Mouse (Mus musculus) intestine, postnatal 0 days (tissue): Measurements from ENCODE around the gene Trpm6. TPM values are rescaled to one million over a fixed set of nuclear protein-coding genes. Genes with fewer than 3 reads are reported as not detected.
"Not testable (repeated sequence)": the region's sequence is repeated elsewhere in the genome, so short reads cannot be mapped to it uniquely, and the experiment has no call there.

Experiments used
- ATAC-seq: fragments of 200-750 bp; cut with Nextera tagmentation; 2 replicates; pipeline ENCODE4 v1.8.0; 2017; ENCODE audit warnings: mild to moderate bottlenecking, moderate TSS enrichment, moderate library complexity
- H3K27ac ChIP-seq: fragments of 300-500 bp; sonication (generic); 2 replicates; pipeline ENCODE4 v1.5.1; 2014; ENCODE audit warnings: mild to moderate bottlenecking, low read depth, low read length, moderate library complexity
- H3K27me3 ChIP-seq: fragments of 300-500 bp; sonication (generic); replicated peaks from 2 replicates; pipeline ENCODE4 v1.6.1; 2014; ENCODE audit warnings: low read length, mixed read lengths; ENCODE audit not compliant: control insufficient read depth, insufficient read depth
- H3K36me3 ChIP-seq: fragments of 300-500 bp; sonication (generic); 2 replicates; pipeline ENCODE4 v1.6.1; 2014; ENCODE audit warnings: mild to moderate bottlenecking, moderate library complexity; ENCODE audit not compliant: control insufficient read depth, insufficient read depth
- H3K4me1 ChIP-seq: fragments of 300-500 bp; sonication (generic); replicated peaks from 2 replicates; pipeline ENCODE4 v1.6.1; 2014; ENCODE audit warnings: antibody characterized with exemption, low read length, mixed read lengths; ENCODE audit not compliant: control insufficient read depth, insufficient read depth
- H3K4me2 ChIP-seq: fragments of 300-500 bp; sonication (generic); replicated peaks from 2 replicates; pipeline ENCODE4 v1.6.1; 2014; ENCODE audit warnings: low read depth, mild to moderate bottlenecking, moderate library complexity
- H3K4me3 ChIP-seq: fragments of 300-500 bp; sonication (generic); 2 replicates; pipeline ENCODE4 v1.5.1; 2014; ENCODE audit warnings: low read depth, low read length
- H3K9ac ChIP-seq: fragments of 300-500 bp; sonication (generic); 2 replicates; pipeline ENCODE4 v1.6.1; 2014; ENCODE audit warnings: mild to moderate bottlenecking, low read depth, low read length
- H3K9me3 ChIP-seq: fragments of 300-500 bp; sonication (generic); 2 replicates; pipeline ENCODE4 v1.6.1; 2016; ENCODE audit warnings: mixed run types; ENCODE audit not compliant: control insufficient read depth
- CTCF ChIP-seq: sonication (generic); IDR thresholded peaks from 2 replicates; pipeline ENCODE4 v1.5.1; 2016; ENCODE audit warnings: low read depth, mild to moderate bottlenecking, control low read depth, antibody characterized with exemption, moderate library complexity
- WGBS: fragments of 180-500 bp; shearing (Covaris S2); extraction: QIAGEN DNeasy Blood & Tissue Kit; methylation state at CpG from one replicate; pipeline ENCODE4 v1.1.7; 2014; 5-methylcytosine and 5-hydroxymethylcytosine counted together
- polyA plus RNA-seq: library from polyadenylated mRNA; unstranded; fragments of >200 nt; fragmentation: Nextera tagmentation; extraction: Ambion mirVana; gene quantifications from 2 replicates; pipeline ENCODE4 v1.2.1, GENCODE M21; 2015

Trpm6 gene
- polyA plus RNA-seq, 1 experiment from 2014 or later = 0.08 TPM

- under 1% methylated on average over 30 of the region's 46 CpGs for WGBS
- H3K4me1 ChIP-seq, H3K27me3 ChIP-seq, H3K36me3 ChIP-seq, H3K9me3 ChIP-seq: not testable (repeated sequence)
- Histone ChIP-seq H3K9ac (peak overlapping the region; percentile 71), H3K4me2 (peak overlapping the region; percentile 93), H3K27ac (peak overlapping the region; percentile 94), H3K4me3 (peak overlapping the region; percentile 72)
- peak; percentile 29; the same call in 1 of the 2 replicates for TF ChIP-seq CTCF
- peak; percentile 69 for ATAC-seq
Observed at GRCm38 (mm10) chr19:18713357-18713756, 36.4 kb upstream of the Trpm6 start.

DNA sequence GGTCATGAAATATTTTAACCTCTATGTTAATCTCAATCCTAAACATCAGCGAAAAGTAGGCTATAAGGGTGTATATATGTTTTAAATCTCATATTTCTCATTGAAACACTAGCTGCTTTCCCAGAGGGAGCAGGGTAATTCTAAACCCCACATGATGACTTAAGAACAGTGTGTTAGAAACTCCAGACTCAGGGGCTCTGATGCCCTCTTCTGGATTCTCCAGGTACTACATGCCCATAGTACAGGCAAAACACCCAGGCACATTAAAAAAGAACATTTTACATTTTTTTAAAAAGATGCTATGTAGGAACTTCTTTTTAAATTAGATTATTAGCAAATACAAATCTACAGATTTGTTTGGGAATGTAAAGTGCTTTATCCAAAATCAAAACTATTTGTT lies 33.4 kb upstream of the Trpm6 start:
- no peak for ATAC-seq
- H3K4me3 ChIP-seq = no peak overlapping the region
- H3K4me2 ChIP-seq = no peak overlapping the region
- H3K27ac ChIP-seq = no peak overlapping the region
- no peaks in the 10 kb centered on the region for H3K36me3 ChIP-seq
- H3K27me3 ChIP-seq = no peaks in the 10 kb centered on the region
- 44% methylated on average over 1 of the region's 1 CpGs for WGBS
- TF ChIP-seq CTCF = peak; percentile 85
- no peaks in the 10 kb centered on the region for H3K9me3 ChIP-seq
- H3K4me1 ChIP-seq = no peaks in the 10 kb centered on the region
- no peak overlapping the region for H3K9ac ChIP-seq

GRCm38 (mm10) chr19:18720337-18720736 lies 29.4 kb upstream of the Trpm6 start:
- Histone ChIP-seq H3K27me3 (no peaks in the 10 kb centered on the region), H3K9ac (no peak overlapping the region), H3K4me1 (no peaks in the 10 kb centered on the region), H3K4me3 (no peak overlapping the region), H3K27ac (no peak overlapping the region), H3K9me3 (no peaks in the 10 kb centered on the region), H3K36me3 (no peaks in the 10 kb centered on the region), H3K4me2 (no peak overlapping the region)
- WGBS = 91% methylated on average over 3 of the region's 3 CpGs
- no peak for TF ChIP-seq CTCF
- ATAC-seq = no peak

- 87% methylated on average over 2 of the region's 2 CpGs for WGBS
- Histone ChIP-seq H3K9ac (no peak overlapping the region), H3K36me3 (no peaks in the 10 kb centered on the region), H3K27ac (no peak overlapping the region), H3K4me2 (no peak overlapping the region), H3K4me1 (no peaks in the 10 kb centered on the region), H3K9me3 (no peaks in the 10 kb centered on the region), H3K4me3 (no peak overlapping the region), H3K27me3 (no peaks in the 10 kb centered on the region)
- ATAC-seq = no peak
- 0 out of 2 replicates have a peak, but pooled peaks have one; percentile 13 for TF ChIP-seq CTCF
Observed at GRCm38 (mm10) chr19:18725186-18725585, 24.6 kb upstream of the Trpm6 start.

DNA sequence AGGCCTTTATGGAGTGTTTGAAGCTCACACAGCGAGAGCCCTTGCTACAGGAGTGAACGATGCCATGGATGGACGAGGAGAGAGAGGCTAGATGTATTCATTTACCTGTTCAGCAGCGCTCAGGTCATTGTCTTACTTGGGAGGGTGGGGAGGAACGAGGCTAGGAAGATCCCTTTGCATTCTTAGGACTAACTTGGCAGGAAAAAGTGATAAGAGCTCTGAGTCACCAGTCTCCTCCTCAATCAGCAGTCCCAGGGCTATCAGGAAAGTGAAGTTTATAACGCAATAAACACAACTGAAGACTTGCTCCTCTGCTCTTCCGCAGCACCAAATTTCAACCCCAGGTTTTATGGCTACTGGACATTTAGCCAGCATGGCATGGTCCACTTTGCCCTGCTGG lies 19.5 kb upstream of the Trpm6 start:
- Histone ChIP-seq H3K36me3 (no peaks in the 10 kb centered on the region), H3K4me2 (no peak overlapping the region), H3K27ac (no peak overlapping the region), H3K9ac (no peak overlapping the region), H3K4me1 (no peaks in the 10 kb centered on the region), H3K9me3 (no peaks in the 10 kb centered on the region), H3K4me3 (no peak overlapping the region), H3K27me3 (peaks cover 13% of the 10 kb centered on the region; the same call in 1 of the 2 replicates)
- ATAC-seq = peak; percentile 45; the same call in 1 of the 2 replicates
- no peak for TF ChIP-seq CTCF
- WGBS = 24% methylated on average over 7 of the region's 7 CpGs

GRCm38 (mm10) chr19:18731077-18731476 lies 18.7 kb upstream of the Trpm6 start:
- WGBS = 20% methylated on average over 7 of the region's 7 CpGs
- TF ChIP-seq CTCF = no peak

DNA sequence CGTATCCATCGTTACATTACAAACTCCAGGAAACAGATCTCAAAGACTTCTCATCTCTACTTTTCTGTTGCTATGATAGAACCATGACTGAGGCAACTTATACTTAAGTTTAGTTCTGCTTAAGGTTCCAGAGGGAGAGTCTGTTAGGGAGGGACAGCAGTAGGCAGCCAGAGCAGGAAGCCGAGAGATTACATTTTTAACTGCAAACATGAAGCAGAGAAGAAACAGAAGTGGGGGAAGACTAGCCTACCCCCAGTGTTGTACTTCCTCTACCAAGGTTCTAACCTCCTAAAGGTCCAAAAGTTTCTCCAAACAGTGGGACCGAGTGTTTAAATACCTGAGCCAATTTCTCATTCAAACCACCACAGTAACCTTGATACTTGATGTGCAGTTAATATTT lies 13.9 kb upstream of the Trpm6 start:
- no peak for ATAC-seq
- no peaks in the 10 kb centered on the region for H3K9me3 ChIP-seq
- peaks cover 14% of the 10 kb centered on the region; the same call in 1 of the 2 replicates for H3K27me3 ChIP-seq
- no peak for TF ChIP-seq CTCF
- H3K4me2 ChIP-seq = no peak overlapping the region
- H3K9ac ChIP-seq = no peak overlapping the region
- no peaks in the 10 kb centered on the region for H3K4me1 ChIP-seq
- 89% methylated on average over 4 of the region's 4 CpGs for WGBS
- no peak overlapping the region for H3K27ac ChIP-seq
- H3K4me3 ChIP-seq = no peak overlapping the region
- H3K36me3 ChIP-seq = no peaks in the 10 kb centered on the region

More at GRCm38 (mm10) chr19:18731077-18731476, 18.7 kb upstream of the Trpm6 start:
- Histone ChIP-seq H3K9ac (no peak overlapping the region), H3K4me1 (no peaks in the 10 kb centered on the region), H3K36me3 (no peaks in the 10 kb centered on the region), H3K27me3 (peaks cover 14% of the 10 kb centered on the region; the same call in 1 of the 2 replicates), H3K4me3 (no peak overlapping the region), H3K4me2 (no peak overlapping the region), H3K27ac (no peak overlapping the region), H3K9me3 (no peaks in the 10 kb centered on the region)
- no peak for ATAC-seq
